Mouse (Mus musculus): ENCODE data around the gene Ildr1. TPM values are rescaled to one million over a fixed set of nuclear protein-coding genes. Genes with fewer than 3 reads are reported as not detected.

Gene Ildr1
- total RNA-seq, 2 experiments from 2014 or later: 0.18 to 0.45 TPM

- DNase-seq (ENCODE audit: low spot score in 2 of 2): no peak
These were observed 3.6 kb downstream of the Ildr1 start for GRCm38 (mm10) chr16:36697331-36697730.

GRCm38 (mm10) chr16:36700484-36700883 lies 6.7 kb downstream of the Ildr1 start:
- no peak for DNase-seq (ENCODE audit: low spot score in 2 of 2)

- DNase-seq (ENCODE audit: low spot score in 2 of 2): no peak
These were observed 14.1 kb downstream of the Ildr1 start for GRCm38 (mm10) chr16:36707702-36708423.

- no peak for DNase-seq (ENCODE audit: low spot score in 2 of 2)
These were observed 15.0 kb downstream of the Ildr1 start for GRCm38 (mm10) chr16:36708751-36709150.

- DNase-seq (ENCODE audit: low spot score in 2 of 2): no peak
These were observed 15.6 kb downstream of the Ildr1 start for GRCm38 (mm10) chr16:36709405-36709804.

GRCm38 (mm10) chr16:36710794-36711193 lies 17.0 kb downstream of the Ildr1 start:
- DNase-seq (ENCODE audit: low spot score in 2 of 2): no peak

- DNase-seq (ENCODE audit: low spot score in 2 of 2): no peak
These were observed 18.0 kb downstream of the Ildr1 start for GRCm38 (mm10) chr16:36711760-36712159.

GRCm38 (mm10) chr16:36717481-36717880 lies 23.7 kb downstream of the Ildr1 start:
- DNase-seq (ENCODE audit: low spot score in 2 of 2): no peak

GRCm38 (mm10) chr16:36718637-36719036 lies 24.9 kb downstream of the Ildr1 start:
- DNase-seq (ENCODE audit: low spot score in 2 of 2): no peak

- no peak for DNase-seq (ENCODE audit: low spot score in 2 of 2)
These were observed 26.6 kb downstream of the Ildr1 start for GRCm38 (mm10) chr16:36720194-36721055.

GRCm38 (mm10) chr16:36722739-36723138 lies 29.0 kb downstream of the Ildr1 start:
- no peak for DNase-seq (ENCODE audit: low spot score in 2 of 2)

GRCm38 (mm10) chr16:36723880-36724443 lies 30.2 kb downstream of the Ildr1 start:
- peak in 1 of 2 experiments; percentile 58 for DNase-seq (ENCODE audit: low spot score in 2 of 2)

- no peak for DNase-seq (ENCODE audit: low spot score in 2 of 2)
These were observed 35.2 kb downstream of the Ildr1 start for GRCm38 (mm10) chr16:36728959-36729358.

- no peak for DNase-seq (ENCODE audit: low spot score in 2 of 2)
These were observed 38.8 kb downstream of the Ildr1 start for GRCm38 (mm10) chr16:36732572-36732971.

GRCm38 (mm10) chr16:36733827-36734226 lies 40.0 kb downstream of the Ildr1 start:
- no peak for DNase-seq (ENCODE audit: low spot score in 2 of 2)

- no peak for DNase-seq (ENCODE audit: low spot score in 2 of 2)
These were observed 41.6 kb downstream of the Ildr1 start for GRCm38 (mm10) chr16:36735421-36735820.

GRCm38 (mm10) chr16:36739404-36739930 lies 45.7 kb downstream of the Ildr1 start:
- DNase-seq (ENCODE audit: low spot score in 2 of 2): no peak

GRCm38 (mm10) chr16:36743580-36743979 lies 49.8 kb downstream of the Ildr1 start:
- no peak for DNase-seq (ENCODE audit: low spot score in 2 of 2)

GRCm38 (mm10) chr16:36747068-36747467 lies 53.3 kb downstream of the Ildr1 start:
- DNase-seq (ENCODE audit: low spot score in 2 of 2): no peak

- no peak for DNase-seq (ENCODE audit: low spot score in 2 of 2)
These were observed 54.0 kb downstream of the Ildr1 start for GRCm38 (mm10) chr16:36747767-36748166.

GRCm38 (mm10) chr16:36751979-36752378 lies 58.2 kb downstream of the Ildr1 start:
- DNase-seq (ENCODE audit: low spot score in 2 of 2): no peak
